Mouse (Mus musculus): ENCODE measurements around the gene Dysf. TPM values are rescaled to one million over a fixed set of nuclear protein-coding genes. Genes with fewer than 3 reads are reported as not detected.
A peak's percentile ranks its signal among the peaks of the same experiment; 100 is the strongest.

Gene Dysf
- polyA plus RNA-seq, 1 experiment, result 13.8 TPM

- Histone ChIP-seq H3K4me1 (ENCODE audit: control insufficient read depth, insufficient read depth, insufficient read length, low read length) (no peaks in the 10 kb centered on the region), H3K4me3 (ENCODE audit: insufficient read depth, low read depth, low read length) (no peak overlapping the region), H3K27ac (replicated peaks; ENCODE audit: low read depth, low read length) (peak overlapping the region; percentile 43)
Observed at GRCm38 (mm10) chr6:84068236-84068635, 59.8 kb downstream of the Dysf start.

GRCm38 (mm10) chr6:84070251-84070650 lies 61.9 kb downstream of the Dysf start:
- Histone ChIP-seq H3K27ac (replicated peaks; ENCODE audit: low read depth, low read length) (no peak overlapping the region), H3K4me3 (ENCODE audit: insufficient read depth, low read depth, low read length) (no peak overlapping the region), H3K4me1 (ENCODE audit: control insufficient read depth, insufficient read depth, insufficient read length, low read length) (no peaks in the 10 kb centered on the region)

- Histone ChIP-seq H3K27ac (replicated peaks; ENCODE audit: low read depth, low read length) (no peak overlapping the region), H3K4me3 (ENCODE audit: insufficient read depth, low read depth, low read length) (no peak overlapping the region), H3K4me1 (ENCODE audit: control insufficient read depth, insufficient read depth, insufficient read length, low read length) (no peaks in the 10 kb centered on the region)
Observed at GRCm38 (mm10) chr6:84072574-84072973, 64.2 kb downstream of the Dysf start.

GRCm38 (mm10) chr6:84078172-84078571 lies 69.8 kb downstream of the Dysf start:
- H3K27ac ChIP-seq (replicated peaks; ENCODE audit: low read depth, low read length), result no peak overlapping the region
- no peak overlapping the region for H3K4me3 ChIP-seq (ENCODE audit: insufficient read depth, low read depth, low read length)
- H3K4me1 ChIP-seq (ENCODE audit: control insufficient read depth, insufficient read depth, insufficient read length, low read length), result no peaks in the 10 kb centered on the region

DNA sequence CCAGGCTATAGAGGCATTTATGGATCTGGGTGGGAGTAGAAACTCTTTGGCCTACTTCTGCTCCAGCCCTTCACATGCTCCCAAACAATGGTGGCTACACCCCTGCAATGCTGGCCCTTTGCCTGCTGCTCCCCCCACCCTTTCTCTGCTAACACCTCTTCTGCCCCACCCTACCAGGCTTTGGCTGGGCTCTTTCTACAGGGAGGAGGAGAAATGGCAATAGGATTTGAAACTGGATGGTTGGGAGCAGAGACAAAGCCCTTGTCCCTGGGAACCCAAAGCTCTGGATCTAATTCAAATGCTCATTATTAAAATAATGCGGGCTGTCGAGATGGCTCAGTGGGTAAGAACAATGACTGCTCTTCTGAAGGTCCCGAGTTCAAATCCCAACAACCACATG lies 72.2 kb downstream of the Dysf start:
- Histone ChIP-seq H3K4me1 (ENCODE audit: control insufficient read depth, insufficient read depth, insufficient read length, low read length) (no peaks in the 10 kb centered on the region), H3K27ac (replicated peaks; ENCODE audit: low read depth, low read length) (no peak overlapping the region), H3K4me3 (ENCODE audit: insufficient read depth, low read depth, low read length) (no peak overlapping the region)

DNA sequence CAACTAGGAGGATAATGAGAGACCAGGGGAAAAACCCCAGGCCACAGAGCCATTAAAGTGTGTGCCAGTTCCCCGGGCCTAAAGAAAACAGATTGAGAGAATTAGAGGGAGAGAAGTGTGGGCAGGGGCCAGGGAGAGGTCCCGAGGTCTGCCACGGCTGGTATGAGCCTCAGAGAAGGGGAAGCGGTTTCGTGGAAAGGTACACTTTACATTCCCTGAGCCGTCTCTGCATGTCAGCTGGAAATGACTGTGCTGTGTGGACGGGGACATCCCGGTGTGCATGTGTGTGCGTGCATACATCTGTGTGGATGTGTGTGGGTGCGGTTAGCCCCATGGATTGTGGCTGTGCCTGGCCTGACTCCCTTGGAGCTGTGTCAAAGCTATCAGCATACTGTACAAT lies 76.4 kb downstream of the Dysf start:
- Histone ChIP-seq H3K4me1 (ENCODE audit: control insufficient read depth, insufficient read depth, insufficient read length, low read length) (no peaks in the 10 kb centered on the region), H3K27ac (replicated peaks; ENCODE audit: low read depth, low read length) (no peak overlapping the region), H3K4me3 (ENCODE audit: insufficient read depth, low read depth, low read length) (no peak overlapping the region)

DNA sequence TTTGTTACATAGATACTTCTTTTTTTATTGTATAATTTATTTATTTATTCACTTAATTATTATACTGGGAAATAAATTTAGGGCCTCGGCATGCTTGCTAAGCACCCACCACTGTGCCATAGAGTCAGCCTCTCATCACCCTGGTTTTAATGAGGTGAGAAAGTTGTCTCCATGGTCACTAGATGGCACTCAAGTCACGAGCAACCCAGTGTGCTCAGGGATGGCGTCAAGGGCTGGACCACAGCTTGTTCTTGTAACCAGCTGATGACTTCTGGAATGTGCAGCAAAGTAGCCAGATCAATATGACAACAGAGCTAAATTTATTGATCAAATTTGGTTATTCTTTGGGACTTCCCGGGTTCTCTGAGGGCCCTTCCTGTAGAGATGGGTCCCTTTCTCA lies 85.1 kb downstream of the Dysf start:
- H3K4me1 ChIP-seq (ENCODE audit: control insufficient read depth, insufficient read depth, insufficient read length, low read length), result no peaks in the 10 kb centered on the region
- no peak overlapping the region for H3K4me3 ChIP-seq (ENCODE audit: insufficient read depth, low read depth, low read length)
- no peak overlapping the region for H3K27ac ChIP-seq (replicated peaks; ENCODE audit: low read depth, low read length)

DNA sequence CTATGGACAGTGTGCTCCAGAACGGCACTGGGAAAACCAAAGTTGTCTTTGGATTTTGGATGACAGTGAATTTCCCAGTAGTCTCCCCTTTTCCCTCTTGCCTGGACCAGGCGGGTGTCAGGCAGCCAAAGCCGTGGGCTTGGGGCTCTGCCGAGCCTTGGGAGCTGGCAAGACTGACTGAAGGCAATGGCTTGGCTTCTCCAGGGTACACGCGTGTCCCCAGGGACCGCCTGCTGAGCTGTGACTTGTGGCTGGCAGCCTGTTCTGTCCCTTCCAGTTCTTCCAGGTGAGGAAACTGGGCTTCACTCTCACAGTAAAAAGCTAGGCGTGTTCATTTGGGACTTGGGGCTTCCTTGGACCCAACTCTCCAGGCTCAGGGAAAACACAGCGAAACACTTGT lies 86.1 kb downstream of the Dysf start:
- H3K27ac ChIP-seq (replicated peaks; ENCODE audit: low read depth, low read length), result no peak overlapping the region
- no peaks in the 10 kb centered on the region for H3K4me1 ChIP-seq (ENCODE audit: control insufficient read depth, insufficient read depth, insufficient read length, low read length)
- H3K4me3 ChIP-seq (ENCODE audit: insufficient read depth, low read depth, low read length), result no peak overlapping the region

DNA sequence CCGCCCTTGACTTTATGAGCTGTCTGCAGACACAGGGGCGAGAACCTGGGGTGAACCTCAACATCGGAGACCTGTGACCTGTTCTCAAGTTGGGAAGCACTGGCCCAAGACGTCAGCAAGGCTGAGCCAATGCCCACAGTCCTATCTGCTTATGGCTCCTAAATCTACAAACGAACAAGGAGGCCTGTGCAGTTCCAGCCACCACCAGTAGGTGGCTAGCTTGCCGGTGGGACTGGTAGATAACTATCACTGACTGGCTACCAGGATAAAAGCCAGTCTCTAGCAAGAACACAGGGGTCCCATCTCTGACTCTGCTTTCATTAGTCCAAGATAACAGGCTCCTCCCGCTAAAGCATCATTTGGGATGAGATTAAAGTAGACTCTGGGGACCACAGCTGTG lies 86.6 kb downstream of the Dysf start:
- Histone ChIP-seq H3K4me3 (ENCODE audit: insufficient read depth, low read depth, low read length) (no peak overlapping the region), H3K27ac (replicated peaks; ENCODE audit: low read depth, low read length) (no peak overlapping the region), H3K4me1 (ENCODE audit: control insufficient read depth, insufficient read depth, insufficient read length, low read length) (no peaks in the 10 kb centered on the region)

- H3K27ac ChIP-seq (replicated peaks; ENCODE audit: low read depth, low read length), result no peak overlapping the region
- no peaks in the 10 kb centered on the region for H3K4me1 ChIP-seq (ENCODE audit: control insufficient read depth, insufficient read depth, insufficient read length, low read length)
- H3K4me3 ChIP-seq (ENCODE audit: insufficient read depth, low read depth, low read length), result no peak overlapping the region
Observed at GRCm38 (mm10) chr6:84095882-84096281, 87.5 kb downstream of the Dysf start.

GRCm38 (mm10) chr6:84102002-84102401 lies 93.6 kb downstream of the Dysf start:
- no peak overlapping the region for H3K4me3 ChIP-seq (ENCODE audit: insufficient read depth, low read depth, low read length)
- H3K27ac ChIP-seq (replicated peaks; ENCODE audit: low read depth, low read length), result no peak overlapping the region
- peaks cover 5% of the 10 kb centered on the region for H3K4me1 ChIP-seq (ENCODE audit: control insufficient read depth, insufficient read depth, insufficient read length, low read length)

DNA sequence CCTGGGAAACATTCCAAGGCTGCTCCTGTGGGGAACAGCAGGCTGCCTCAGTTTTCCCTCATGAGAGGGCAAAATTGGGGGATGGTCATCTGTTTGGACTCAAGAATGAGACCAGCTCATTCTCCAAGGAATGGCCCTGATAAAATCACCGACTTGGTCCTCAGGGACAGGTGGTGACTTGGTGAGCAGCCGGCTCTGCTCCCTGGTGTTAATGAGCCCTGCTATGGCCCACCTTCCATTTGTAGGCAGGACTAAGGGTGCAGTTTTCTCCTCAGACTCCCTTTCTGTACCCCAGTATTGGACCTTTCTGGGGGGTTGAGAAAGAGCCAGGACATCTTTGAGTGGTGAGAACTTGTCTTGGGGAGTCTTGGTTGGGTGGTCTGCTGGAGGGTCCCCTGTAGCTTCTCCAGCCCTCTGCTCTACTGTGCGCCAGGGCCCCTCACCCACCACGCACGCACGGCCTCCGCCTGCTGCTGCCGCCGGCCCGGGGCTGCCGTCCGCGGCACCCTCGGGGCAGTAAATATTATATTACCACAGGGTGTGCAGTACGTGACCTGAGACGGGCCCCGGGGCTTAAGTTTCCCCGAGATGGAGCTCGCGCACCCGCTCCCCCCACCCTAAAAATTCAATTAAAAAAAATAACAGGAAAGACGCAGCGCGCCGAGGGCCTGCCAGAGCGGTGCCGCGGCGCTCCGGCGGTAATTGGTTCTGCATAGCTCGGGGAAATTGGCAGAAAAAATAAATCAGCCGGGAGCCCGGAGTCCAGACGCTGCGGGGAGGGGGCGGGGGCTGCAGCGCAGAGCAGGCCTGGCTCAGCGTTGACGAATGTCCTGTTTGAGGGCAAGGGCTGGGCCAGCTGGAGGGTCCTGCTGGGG lies 97.0 kb downstream of the Dysf start:
- Histone ChIP-seq H3K27ac (replicated peaks; ENCODE audit: low read depth, low read length) (no peak overlapping the region), H3K4me3 (ENCODE audit: insufficient read depth, low read depth, low read length) (peak overlapping the region; percentile 28), H3K4me1 (ENCODE audit: control insufficient read depth, insufficient read depth, insufficient read length, low read length) (peaks cover 12% of the 10 kb centered on the region)

GRCm38 (mm10) chr6:84106082-84106481 lies 97.7 kb downstream of the Dysf start:
- no peak overlapping the region for H3K4me3 ChIP-seq (ENCODE audit: insufficient read depth, low read depth, low read length)
- no peak overlapping the region for H3K27ac ChIP-seq (replicated peaks; ENCODE audit: low read depth, low read length)
- peaks cover 18% of the 10 kb centered on the region for H3K4me1 ChIP-seq (ENCODE audit: control insufficient read depth, insufficient read depth, insufficient read length, low read length)

- H3K4me1 ChIP-seq (ENCODE audit: control insufficient read depth, insufficient read depth, insufficient read length, low read length), result peaks cover 16% of the 10 kb centered on the region
- no peak overlapping the region for H3K4me3 ChIP-seq (ENCODE audit: insufficient read depth, low read depth, low read length)
- H3K27ac ChIP-seq (replicated peaks; ENCODE audit: low read depth, low read length), result peak overlapping the region; percentile 25; the same call in 1 of the 2 replicates
Observed at GRCm38 (mm10) chr6:84110377-84110776, 102.0 kb downstream of the Dysf start.

GRCm38 (mm10) chr6:84111106-84111505 lies 102.7 kb downstream of the Dysf start:
- Histone ChIP-seq H3K27ac (replicated peaks; ENCODE audit: low read depth, low read length) (0 out of 2 replicates have a peak overlapping the region, but pooled peaks have one; percentile 7), H3K4me3 (ENCODE audit: insufficient read depth, low read depth, low read length) (no peak overlapping the region), H3K4me1 (ENCODE audit: control insufficient read depth, insufficient read depth, insufficient read length, low read length) (peaks cover 16% of the 10 kb centered on the region)
